Mouse (Mus musculus): Measurements from ENCODE around the gene Ostc. TPM values are rescaled to one million over a fixed set of nuclear protein-coding genes. Genes with fewer than 3 reads are reported as not detected.

Ostc gene
- polyA plus RNA-seq (2011; ENCODE audit: insufficient read length, low read depth, missing spikeins): 279 and 363 TPM in 2 replicates

- Histone ChIP-seq H3K27ac (ENCODE audit: insufficient read depth, low read length) (peak within 1 kb of the TSS; percentile 45), H3K4me1 (ENCODE audit: control insufficient read depth, insufficient read depth, low read length) (no peaks in the 10 kb centered on the region; the same call in 1 of the 2 replicates), H3K4me3 (ENCODE audit: insufficient read depth, low read length) (peak within 1 kb of the TSS; percentile 98)
- TF ChIP-seq POLR2A (IDR thresholded peaks at IDR 0.05; ENCODE audit: low read depth, low read length) (peak; percentile 93), CTCF (IDR thresholded peaks at IDR 0.05; ENCODE audit: borderline replicate concordance, insufficient read depth, low read length) (no peak)
Observed at GRCm38 (mm10) chr3:130708967-130709924, at the start of gene Ostc. Gene Ostc, minus strand, starts transcription at chr3:130709444.

GRCm38 (mm10) chr3:130758157-130758841, 49.1 kb upstream of the Ostc start:
- Histone ChIP-seq H3K4me1 (ENCODE audit: control insufficient read depth, insufficient read depth, low read length) (no peaks in the 10 kb centered on the region; the same call in 1 of the 2 replicates), H3K27ac (ENCODE audit: insufficient read depth, low read length) (no peak overlapping the region), H3K4me3 (ENCODE audit: insufficient read depth, low read length) (no peak overlapping the region)
- TF ChIP-seq CTCF (IDR thresholded peaks at IDR 0.05; ENCODE audit: borderline replicate concordance, insufficient read depth, low read length) (no peak), POLR2A (IDR thresholded peaks at IDR 0.05; ENCODE audit: low read depth, low read length) (no peak)

DNA sequence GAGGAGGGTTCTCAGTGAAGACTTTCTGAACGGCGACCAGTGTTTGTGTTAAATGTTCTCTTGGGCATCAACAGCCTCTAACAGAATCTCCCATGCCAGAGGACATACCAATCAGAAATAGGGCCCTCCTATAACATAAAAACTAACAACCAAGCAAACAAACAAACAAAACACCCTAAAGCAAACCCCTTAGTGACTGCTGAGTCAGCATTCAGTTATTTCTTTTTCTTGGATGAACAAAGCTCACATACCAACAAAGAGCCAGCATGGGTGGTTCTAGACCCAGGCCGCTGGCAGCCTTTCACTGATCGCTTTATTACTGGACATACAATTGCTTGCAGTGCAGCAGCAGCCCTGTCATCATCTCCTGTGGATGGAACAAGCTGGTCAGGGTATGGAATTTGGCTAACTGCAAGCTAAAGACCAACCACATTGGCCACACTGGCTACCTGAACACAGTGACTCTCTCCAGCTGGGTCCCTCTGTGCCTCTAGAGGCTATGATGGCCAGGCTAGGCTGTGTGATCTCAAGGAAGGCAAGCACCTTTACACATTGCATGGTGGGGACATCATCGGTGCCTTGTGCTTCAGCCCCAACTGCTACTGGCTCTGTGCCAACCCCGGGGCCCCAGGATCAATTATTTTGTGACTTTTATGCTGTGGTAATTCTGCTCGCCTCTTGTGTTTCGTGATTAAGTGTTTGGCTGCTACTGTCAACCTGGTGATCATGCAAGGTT, 48.0 kb upstream of the Ostc start:
- H3K4me3 ChIP-seq (ENCODE audit: insufficient read depth, low read length): no peak overlapping the region
- no peaks in the 10 kb centered on the region; the same call in 1 of the 2 replicates for H3K4me1 ChIP-seq (ENCODE audit: control insufficient read depth, insufficient read depth, low read length)
- H3K27ac ChIP-seq (ENCODE audit: insufficient read depth, low read length): no peak overlapping the region
- TF ChIP-seq POLR2A (IDR thresholded peaks at IDR 0.05; ENCODE audit: low read depth, low read length) (no peak), CTCF (IDR thresholded peaks at IDR 0.05; ENCODE audit: borderline replicate concordance, insufficient read depth, low read length) (no peak)

DNA sequence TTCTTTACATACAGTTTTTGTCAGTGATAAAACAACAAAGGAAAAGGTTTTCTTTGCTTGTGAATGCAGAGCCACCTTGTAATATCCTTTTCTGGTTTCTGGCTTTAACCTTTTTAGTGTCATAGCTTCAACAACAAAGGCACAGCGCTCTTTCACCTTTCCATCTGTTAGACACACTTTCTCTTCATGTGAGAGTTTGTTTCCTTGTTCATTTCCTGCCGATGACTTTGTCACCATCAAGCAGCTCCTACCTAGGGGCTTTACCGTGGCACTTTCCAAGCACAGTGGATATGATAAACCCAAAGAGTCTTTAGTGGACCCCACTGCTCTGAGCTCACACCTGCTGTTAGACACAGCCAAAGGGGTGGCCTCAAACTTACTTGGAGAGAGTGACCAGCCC, 40.0 kb upstream of the Ostc start:
- H3K4me3 ChIP-seq (ENCODE audit: insufficient read depth, low read length): no peak overlapping the region
- H3K4me1 ChIP-seq (ENCODE audit: control insufficient read depth, insufficient read depth, low read length): no peaks in the 10 kb centered on the region
- TF ChIP-seq CTCF (IDR thresholded peaks at IDR 0.05; ENCODE audit: borderline replicate concordance, insufficient read depth, low read length): no peak
- no peak for TF ChIP-seq POLR2A (IDR thresholded peaks at IDR 0.05; ENCODE audit: low read depth, low read length)
- H3K27ac ChIP-seq (ENCODE audit: insufficient read depth, low read length): no peak overlapping the region

DNA sequence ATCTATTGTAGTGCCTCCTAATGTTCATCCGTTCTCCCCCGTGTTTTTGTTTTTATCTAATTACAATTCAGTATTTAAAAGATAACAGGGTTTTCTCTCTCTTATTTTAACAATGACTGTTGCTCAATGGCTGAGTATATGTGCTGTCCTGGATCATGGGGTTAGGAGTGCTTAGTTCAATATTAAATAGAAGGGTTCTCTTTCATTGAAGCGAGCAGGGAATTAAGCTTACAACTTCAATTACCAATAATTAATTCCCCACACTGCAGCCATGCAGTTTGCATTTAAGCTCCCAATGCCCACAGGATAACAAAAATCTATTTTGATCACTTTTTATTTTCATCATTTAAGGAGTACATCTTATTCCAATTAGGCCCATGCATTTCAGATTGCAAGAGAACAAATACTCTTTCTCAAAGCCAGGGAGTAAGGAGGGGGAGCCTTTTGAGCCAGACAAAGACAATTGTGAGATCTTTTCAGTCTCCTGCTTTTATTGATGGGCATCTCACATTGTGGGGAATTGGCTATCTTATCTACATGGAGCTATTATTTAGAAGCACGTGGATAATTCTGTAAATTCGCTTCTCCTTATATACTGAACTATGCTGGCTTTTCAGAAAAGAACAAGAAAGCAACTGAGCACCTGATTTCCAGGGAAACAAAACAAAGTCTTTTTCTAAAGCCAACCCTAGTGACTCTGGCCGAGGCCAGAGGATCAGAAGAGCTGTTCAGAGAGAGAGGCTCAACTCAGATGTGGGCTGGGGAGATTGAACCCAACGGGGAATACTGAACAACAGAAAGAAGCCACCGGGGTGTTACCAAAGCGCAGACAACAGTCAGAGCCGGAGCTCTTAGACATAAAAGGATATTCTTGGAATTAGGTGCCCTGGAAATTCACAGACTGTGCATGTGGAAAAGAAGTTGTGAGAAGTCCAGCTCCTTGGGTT, 37.7 kb upstream of the Ostc start:
- H3K4me1 ChIP-seq (ENCODE audit: control insufficient read depth, insufficient read depth, low read length): no peaks in the 10 kb centered on the region
- TF ChIP-seq POLR2A (IDR thresholded peaks at IDR 0.05; ENCODE audit: low read depth, low read length) (no peak), CTCF (IDR thresholded peaks at IDR 0.05; ENCODE audit: borderline replicate concordance, insufficient read depth, low read length) (no peak)
- H3K4me3 ChIP-seq (ENCODE audit: insufficient read depth, low read length): no peak overlapping the region
- no peak overlapping the region for H3K27ac ChIP-seq (ENCODE audit: insufficient read depth, low read length)

- Histone ChIP-seq H3K4me3 (ENCODE audit: insufficient read depth, low read length) (no peak overlapping the region), H3K27ac (ENCODE audit: insufficient read depth, low read length) (no peak overlapping the region), H3K4me1 (ENCODE audit: control insufficient read depth, insufficient read depth, low read length) (no peaks in the 10 kb centered on the region)
- TF ChIP-seq CTCF (IDR thresholded peaks at IDR 0.05; ENCODE audit: borderline replicate concordance, insufficient read depth, low read length): no peak
- TF ChIP-seq POLR2A (IDR thresholded peaks at IDR 0.05; ENCODE audit: low read depth, low read length): no peak
Observed at GRCm38 (mm10) chr3:130737652-130738361, 28.6 kb upstream of the Ostc start.

DNA sequence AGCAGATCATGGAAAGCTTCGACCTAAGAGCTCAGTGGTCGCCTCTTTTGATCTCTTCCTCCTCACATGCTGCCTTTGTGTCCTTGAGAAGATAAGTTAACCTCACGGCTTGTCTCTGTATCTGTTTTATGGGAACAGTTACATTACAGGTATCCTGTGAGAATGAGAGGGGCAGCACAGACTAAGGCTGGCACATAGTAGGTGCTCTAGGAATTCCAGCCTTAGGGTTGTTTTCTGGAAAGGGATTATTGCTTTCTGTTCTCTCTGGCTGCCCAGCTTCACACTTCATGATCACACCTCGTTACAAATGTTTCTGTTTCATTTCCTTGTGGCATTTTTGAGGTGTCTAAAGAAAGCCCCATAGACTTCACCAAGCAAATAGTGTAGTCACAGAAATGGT, 27.5 kb upstream of the Ostc start:
- no peak overlapping the region for H3K4me3 ChIP-seq (ENCODE audit: insufficient read depth, low read length)
- TF ChIP-seq CTCF (IDR thresholded peaks at IDR 0.05; ENCODE audit: borderline replicate concordance, insufficient read depth, low read length): no peak
- TF ChIP-seq POLR2A (IDR thresholded peaks at IDR 0.05; ENCODE audit: low read depth, low read length): no peak

GRCm38 (mm10) chr3:130730189-130730653, 21.0 kb upstream of the Ostc start, which contains the start of gene Rpl34:
Gene Rpl34, minus strand, starts transcription at chr3:130730398.
- TF ChIP-seq CTCF (IDR thresholded peaks at IDR 0.05; ENCODE audit: borderline replicate concordance, insufficient read depth, low read length) (no peak), POLR2A (IDR thresholded peaks at IDR 0.05; ENCODE audit: low read depth, low read length) (peak; percentile 91)
- peak within 1 kb of the TSS; percentile 60 for H3K27ac ChIP-seq (ENCODE audit: insufficient read depth, low read length)
- H3K4me1 ChIP-seq (ENCODE audit: control insufficient read depth, insufficient read depth, low read length): peaks cover 12% of the 10 kb centered on the region
- H3K4me3 ChIP-seq (ENCODE audit: insufficient read depth, low read length): peak within 1 kb of the TSS; percentile 96

More for the DNA sequence above, 27.5 kb upstream of the Ostc start:
- H3K4me1 ChIP-seq (ENCODE audit: control insufficient read depth, insufficient read depth, low read length): no peaks in the 10 kb centered on the region
- no peak overlapping the region for H3K27ac ChIP-seq (ENCODE audit: insufficient read depth, low read length)
